8 mouse cellular contexts compared by ENCODE assay signal in genomic region chr14:55782361-55782960, GRCm38 (mm10). TPM values are rescaled to one million over a fixed set of nuclear protein-coding genes. Genes with fewer than 3 reads are reported as not detected.
DNase-seq lines count a peak whose midpoint lies in the region; ATAC-seq and TF ChIP-seq lines count a peak whose summit lies in the region.

No protein-coding gene starts in this region.

- ATAC-seq in embryonic facial prominence, embryonic 14.5 days (ENCODE audit: low read depth) = no peak
- ATAC-seq in hindbrain, embryonic 14.5 days (ENCODE audit: low FRiP score) = no peak
- no peak for ATAC-seq in lung, embryonic 14.5 days (ENCODE audit: insufficient read depth)

- H3K27me3 ChIP-seq in embryonic facial prominence, embryonic 14.5 days (replicated peaks; ENCODE audit: control insufficient read depth, insufficient read depth, low read length) = peaks cover 9% of the 10 kb centered on the region; the same call in 1 of the 2 replicates
- peaks cover 62% of the 10 kb centered on the region for H3K27me3 ChIP-seq in hindbrain, embryonic 14.5 days (ENCODE audit: control insufficient read depth, insufficient read depth, low read length)
- peaks cover 13% of the 10 kb centered on the region; the same call in 1 of the 2 replicates for H3K27me3 ChIP-seq in lung, embryonic 14.5 days (ENCODE audit: insufficient read depth, low read length)

- H3K4me1 ChIP-seq in embryonic facial prominence, embryonic 14.5 days (ENCODE audit: control insufficient read depth, insufficient read depth, low read length) = peaks cover 15% of the 10 kb centered on the region
- H3K4me1 ChIP-seq in hindbrain, embryonic 14.5 days (replicated peaks; ENCODE audit: control insufficient read depth, insufficient read depth, low read length) = peaks cover 4% of the 10 kb centered on the region; the same call in 1 of the 2 replicates
- H3K4me1 ChIP-seq in lung, embryonic 14.5 days (ENCODE audit: insufficient read depth) = peaks cover 7% of the 10 kb centered on the region; the same call in 1 of the 2 replicates

- H3K9me3 ChIP-seq in embryonic facial prominence, embryonic 14.5 days (ENCODE audit: control insufficient read depth, low read length) = no peaks in the 10 kb centered on the region
- H3K9me3 ChIP-seq in hindbrain, embryonic 14.5 days (ENCODE audit: control insufficient read depth, low read length) = no peaks in the 10 kb centered on the region
- no peaks in the 10 kb centered on the region for H3K9me3 ChIP-seq in lung, embryonic 14.5 days (ENCODE audit: low read depth, low read length)

- peak; percentile 2 for DNase-seq in kidney, adult 18-20 months
- no peak for DNase-seq in kidney, postnatal 36 days
- no peak for DNase-seq in embryonic facial prominence, embryonic 14.5 days (ENCODE audit: low spot score)
- no peak for DNase-seq in hindbrain, embryonic 14.5 days (ENCODE audit: low spot score)
- no peak for DNase-seq in lung, embryonic 14.5 days
- DNase-seq in right cerebral cortex, postnatal 4 days = no peak
- DNase-seq in frontal cortex, postnatal 36 days (ENCODE audit: low spot score in 2 of 2) = no peak
- no peak for DNase-seq in embryo, embryonic 10 days (ENCODE audit: low spot score)

- peak overlapping the region; percentile 60 for H3K4me2 ChIP-seq in embryonic facial prominence, embryonic 14.5 days (ENCODE audit: low read depth, low read length)
- peak overlapping the region; percentile 46; the same call in 1 of the 2 replicates for H3K4me2 ChIP-seq in hindbrain, embryonic 14.5 days (replicated peaks)
- peak overlapping the region; percentile 69 for H3K4me2 ChIP-seq in lung, embryonic 14.5 days

- H3K9ac ChIP-seq in embryonic facial prominence, embryonic 14.5 days (ENCODE audit: low read depth, low read length) = peak overlapping the region; percentile 51; the same call in 1 of the 2 replicates
- H3K9ac ChIP-seq in hindbrain, embryonic 14.5 days = no peak overlapping the region
- peak overlapping the region; percentile 25; the same call in 1 of the 2 replicates for H3K9ac ChIP-seq in lung, embryonic 14.5 days

- H3K36me3 ChIP-seq in embryonic facial prominence, embryonic 14.5 days (ENCODE audit: control insufficient read depth, insufficient read depth, low read length) = 0 out of 2 replicates have a peak, but pooled peaks cover 9% of the 10 kb centered on the region
- no peaks in the 10 kb centered on the region for H3K36me3 ChIP-seq in hindbrain, embryonic 14.5 days (replicated peaks; ENCODE audit: control insufficient read depth, insufficient read depth)
- 0 out of 2 replicates have a peak, but pooled peaks cover 6% of the 10 kb centered on the region for H3K36me3 ChIP-seq in lung, embryonic 14.5 days (ENCODE audit: insufficient read depth)

- 31% methylated on average over 9 of the region's 9 CpGs for WGBS in embryonic facial prominence, embryonic 14.5 days
- 56% methylated on average over 9 of the region's 9 CpGs for WGBS in hindbrain, embryonic 14.5 days
- WGBS in lung, embryonic 14.5 days = 50% methylated on average over 9 of the region's 9 CpGs

- no peak for TF ChIP-seq CTCF in lung, embryonic 14.5 days (IDR thresholded peaks at IDR 0.05; ENCODE audit: low read depth)

- peak overlapping the region; percentile 44 for H3K4me3 ChIP-seq in embryonic facial prominence, embryonic 14.5 days (ENCODE audit: low read depth, low read length)
- 0 out of 2 replicates have a peak overlapping the region, but pooled peaks have one; percentile 24 for H3K4me3 ChIP-seq in hindbrain, embryonic 14.5 days (replicated peaks; ENCODE audit: low read length)
- H3K4me3 ChIP-seq in lung, embryonic 14.5 days (ENCODE audit: low read depth, low read length) = peak overlapping the region; percentile 45

- peak overlapping the region; percentile 76 for H3K27ac ChIP-seq in embryonic facial prominence, embryonic 14.5 days (replicated peaks; ENCODE audit: low read depth, low read length)
- no peak overlapping the region for H3K27ac ChIP-seq in hindbrain, embryonic 14.5 days
- H3K27ac ChIP-seq in lung, embryonic 14.5 days (ENCODE audit: low read depth) = peak overlapping the region; percentile 30; the same call in 1 of the 2 replicates

RNA-seq across cellular contexts. Expression of gene Adcy4, which starts 1.4 kb away (rescaled TPM):
- polyA plus RNA-seq in embryonic facial prominence, embryonic 14.5 days (2014; fragmentation: Nextera tagmentation; extraction: Ambion mirVana) = 13.4 and 16.2 TPM in 2 replicates
- 5.0 and 5.8 TPM in 2 replicates for polyA plus RNA-seq in hindbrain, embryonic 14.5 days (2014; fragmentation: Nextera tagmentation; extraction: Ambion mirVana)
- polyA plus RNA-seq in lung, embryonic 14.5 days (2014; fragmentation: Nextera tagmentation; extraction: Ambion mirVana) = 11.6 and 14.1 TPM in 2 replicates

RNA-seq across cellular contexts. Expression of gene Ripk3, which starts 6.2 kb away (rescaled TPM):
- 32.0 and 35.3 TPM in 2 replicates for polyA plus RNA-seq in embryonic facial prominence, embryonic 14.5 days (2014; fragmentation: Nextera tagmentation; extraction: Ambion mirVana)
- polyA plus RNA-seq in hindbrain, embryonic 14.5 days (2014; fragmentation: Nextera tagmentation; extraction: Ambion mirVana) = 1.8 and 2.9 TPM in 2 replicates
- 42.5 and 51.4 TPM in 2 replicates for polyA plus RNA-seq in lung, embryonic 14.5 days (2014; fragmentation: Nextera tagmentation; extraction: Ambion mirVana)

RNA-seq across cellular contexts. Expression of gene Ltb4r1, which starts 16.7 kb away (rescaled TPM):
- 0.24 and 0.56 TPM in 2 replicates for polyA plus RNA-seq in embryonic facial prominence, embryonic 14.5 days (2014; fragmentation: Nextera tagmentation; extraction: Ambion mirVana)
- polyA plus RNA-seq in hindbrain, embryonic 14.5 days (2014; fragmentation: Nextera tagmentation; extraction: Ambion mirVana) = 0.20 TPM in 1 of 2 replicates, not detected in the other
- polyA plus RNA-seq in lung, embryonic 14.5 days (2014; fragmentation: Nextera tagmentation; extraction: Ambion mirVana) = 0.31 and 0.64 TPM in 2 replicates

RNA-seq across cellular contexts. Expression of gene Ltb4r2, which starts 21.2 kb away (rescaled TPM):
- 0.47 and 0.51 TPM in 2 replicates for polyA plus RNA-seq in embryonic facial prominence, embryonic 14.5 days (2014; fragmentation: Nextera tagmentation; extraction: Ambion mirVana)
- polyA plus RNA-seq in hindbrain, embryonic 14.5 days (2014; fragmentation: Nextera tagmentation; extraction: Ambion mirVana) = 0.36 and 0.70 TPM in 2 replicates
- polyA plus RNA-seq in lung, embryonic 14.5 days (2014; fragmentation: Nextera tagmentation; extraction: Ambion mirVana) = 0.19 and 0.70 TPM in 2 replicates

RNA-seq across cellular contexts. Expression of gene Cideb, which starts 24.2 kb away (rescaled TPM):
- polyA plus RNA-seq in embryonic facial prominence, embryonic 14.5 days (2014; fragmentation: Nextera tagmentation; extraction: Ambion mirVana) = 0.33 and 0.59 TPM in 2 replicates
- polyA plus RNA-seq in hindbrain, embryonic 14.5 days (2014; fragmentation: Nextera tagmentation; extraction: Ambion mirVana) = not detected in 2 replicates
- polyA plus RNA-seq in lung, embryonic 14.5 days (2014; fragmentation: Nextera tagmentation; extraction: Ambion mirVana) = 0.36 and 0.38 TPM in 2 replicates
